Mouse (Mus musculus): ENCODE measurements at regions not wholly inside any gene's neighbourhood (a gene's known extent, or its start where the extent isn't known, plus 50 kb on each side); places are given as distances from the start of the nearest gene placed in this dataset.

DNA sequence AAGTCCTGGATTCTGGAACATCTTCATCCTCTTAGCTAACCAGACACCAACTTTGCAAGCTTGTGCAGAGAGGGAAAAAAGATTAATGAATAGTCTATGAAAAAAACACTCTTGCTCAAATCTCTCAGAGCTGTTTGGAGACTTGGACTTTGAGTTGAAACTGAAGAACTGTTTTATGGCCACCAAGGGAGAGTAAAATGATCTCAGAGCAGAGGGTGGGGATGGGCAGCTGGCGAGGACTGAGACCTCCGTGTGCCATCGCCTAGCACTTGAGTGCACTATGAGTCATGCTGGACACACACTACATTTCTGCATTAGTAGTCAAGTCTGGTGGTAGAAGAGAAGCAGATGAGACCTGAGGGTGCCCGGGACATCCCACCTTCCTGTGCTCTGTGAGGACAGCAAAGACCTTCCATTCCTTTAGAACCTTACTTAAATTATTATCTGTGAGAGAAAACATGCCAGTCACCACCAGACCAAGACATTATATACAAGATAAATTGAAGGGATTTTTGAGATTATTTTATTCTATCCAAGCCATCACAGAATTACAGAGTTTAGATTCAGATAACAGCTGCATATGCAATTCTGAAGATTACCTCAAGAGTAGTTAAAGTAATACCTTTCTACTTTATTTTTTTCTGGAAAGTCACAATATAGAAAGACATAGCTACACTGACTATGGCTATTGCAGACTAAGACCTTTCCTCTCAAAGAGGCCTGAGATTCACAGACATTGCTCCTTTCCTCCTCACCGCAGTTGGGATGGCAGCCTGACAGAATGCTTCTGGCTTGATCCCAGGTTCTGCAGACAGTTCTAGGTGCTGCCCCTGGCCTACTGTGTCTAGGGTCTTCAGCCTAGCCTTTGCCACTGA is 125.0 kb upstream of the Speer4f2 start:
- ATAC-seq (ENCODE audit: insufficient read depth, low FRiP score, low TSS enrichment), result no peak

DNA sequence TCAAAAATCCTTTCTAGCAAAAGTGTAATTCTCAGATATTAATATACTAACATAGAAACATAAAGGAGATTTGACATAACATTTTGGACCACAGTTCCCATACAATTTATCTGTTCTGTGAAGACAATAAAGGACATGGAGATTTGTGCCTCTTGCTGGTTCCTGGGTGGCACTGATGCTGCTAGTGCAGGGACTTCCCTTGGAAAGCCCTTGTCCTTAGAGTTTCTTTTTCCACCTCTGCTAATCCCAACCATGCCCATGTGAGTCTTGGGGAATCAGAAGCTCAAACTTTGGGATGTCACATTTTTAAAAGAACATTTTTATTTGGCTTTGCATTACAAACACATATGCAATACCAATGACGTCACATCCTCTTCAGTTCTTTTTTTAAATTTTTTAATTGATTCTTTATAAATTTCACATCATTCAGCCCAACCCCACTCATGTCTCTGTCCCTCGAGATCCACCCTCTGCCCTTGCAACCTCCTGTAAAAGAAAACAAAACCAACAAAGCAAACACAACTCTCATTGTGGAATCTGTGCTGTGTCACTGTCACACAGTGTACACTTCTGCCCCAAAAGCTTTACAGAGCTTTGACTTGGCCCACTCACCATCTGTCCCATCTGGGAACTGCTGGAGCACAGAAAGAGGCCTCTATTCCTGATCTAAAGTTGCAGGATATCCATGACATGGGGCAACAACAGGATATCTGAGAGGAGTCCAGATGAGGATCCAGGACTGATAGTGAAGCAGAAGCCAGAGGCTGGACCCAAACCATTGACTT is 112.2 kb upstream of the Speer4f2 start:
- no peaks in the 10 kb centered on the region for H3K4me1 ChIP-seq (ENCODE audit: control insufficient read depth, insufficient read depth, low read length)
- DNase-seq (ENCODE audit: low spot score), result no peak
- no peaks in the 10 kb centered on the region for H3K27me3 ChIP-seq (ENCODE audit: control insufficient read depth, insufficient read depth, low read length)
- no peaks in the 10 kb centered on the region for H3K9me3 ChIP-seq (ENCODE audit: control insufficient read depth, low read length)
- H3K4me3 ChIP-seq (ENCODE audit: low read depth, low read length), result no peak overlapping the region
- H3K36me3 ChIP-seq (ENCODE audit: control insufficient read depth, insufficient read depth, low read length), result no peaks in the 10 kb centered on the region
- ATAC-seq (ENCODE audit: insufficient read depth, low FRiP score, low TSS enrichment), result no peak
- no peak overlapping the region for H3K4me2 ChIP-seq (ENCODE audit: low read depth)
- 75% methylated on average over 2 of the region's 2 CpGs for WGBS
- no peak overlapping the region for H3K9ac ChIP-seq (ENCODE audit: low read length)
- no peak overlapping the region for H3K27ac ChIP-seq (ENCODE audit: low read depth, low read length)

More for the DNA sequence above, 125.0 kb upstream of the Speer4f2 start:
- H3K4me1 ChIP-seq (ENCODE audit: control insufficient read depth, insufficient read depth, low read length), result no peaks in the 10 kb centered on the region
- no peaks in the 10 kb centered on the region for H3K27me3 ChIP-seq (ENCODE audit: control insufficient read depth, insufficient read depth, low read length)
- no peak overlapping the region for H3K27ac ChIP-seq (ENCODE audit: low read depth, low read length)
- no peak overlapping the region for H3K4me2 ChIP-seq (ENCODE audit: low read depth)
- no peak overlapping the region for H3K4me3 ChIP-seq (ENCODE audit: low read depth, low read length)
- no peak for DNase-seq (ENCODE audit: low spot score)
- H3K9ac ChIP-seq (ENCODE audit: low read length), result no peak overlapping the region
- 84% methylated on average over 5 of the region's 5 CpGs for WGBS
- H3K9me3 ChIP-seq (ENCODE audit: control insufficient read depth, low read length), result no peaks in the 10 kb centered on the region
- H3K36me3 ChIP-seq (ENCODE audit: control insufficient read depth, insufficient read depth, low read length), result no peaks in the 10 kb centered on the region

DNA sequence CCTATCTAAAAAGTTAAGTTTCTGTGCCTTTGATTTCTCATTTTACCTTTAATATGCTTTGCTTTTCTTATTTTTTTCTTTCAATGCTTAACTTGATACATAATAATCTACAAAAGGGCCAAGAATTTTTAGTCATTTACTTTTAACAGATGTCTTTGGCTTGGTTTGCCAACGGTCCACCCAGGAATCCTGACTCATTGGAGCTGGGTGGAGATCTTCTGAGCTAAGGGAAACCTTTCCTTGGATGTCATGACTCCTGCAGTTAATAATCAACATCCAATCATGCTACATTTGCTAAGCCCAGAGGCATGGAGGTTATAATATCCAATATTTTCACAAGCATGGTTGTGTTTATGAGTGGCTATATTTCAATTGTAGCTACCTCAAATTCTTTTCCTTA is 110.9 kb upstream of the Speer4f2 start:
- 89% methylated on average over 1 of the region's 1 CpGs for WGBS
- Histone ChIP-seq H3K27ac (ENCODE audit: low read depth, low read length) (no peak overlapping the region), H3K9ac (ENCODE audit: low read length) (no peak overlapping the region), H3K27me3 (ENCODE audit: control insufficient read depth, insufficient read depth, low read length) (no peaks in the 10 kb centered on the region), H3K4me1 (ENCODE audit: control insufficient read depth, insufficient read depth, low read length) (no peaks in the 10 kb centered on the region), H3K9me3 (ENCODE audit: control insufficient read depth, low read length) (no peaks in the 10 kb centered on the region), H3K36me3 (ENCODE audit: control insufficient read depth, insufficient read depth, low read length) (no peaks in the 10 kb centered on the region), H3K4me3 (ENCODE audit: low read depth, low read length) (no peak overlapping the region), H3K4me2 (ENCODE audit: low read depth) (no peak overlapping the region)
- no peak for ATAC-seq (ENCODE audit: insufficient read depth, low FRiP score, low TSS enrichment)
- DNase-seq (ENCODE audit: low spot score), result no peak

DNA sequence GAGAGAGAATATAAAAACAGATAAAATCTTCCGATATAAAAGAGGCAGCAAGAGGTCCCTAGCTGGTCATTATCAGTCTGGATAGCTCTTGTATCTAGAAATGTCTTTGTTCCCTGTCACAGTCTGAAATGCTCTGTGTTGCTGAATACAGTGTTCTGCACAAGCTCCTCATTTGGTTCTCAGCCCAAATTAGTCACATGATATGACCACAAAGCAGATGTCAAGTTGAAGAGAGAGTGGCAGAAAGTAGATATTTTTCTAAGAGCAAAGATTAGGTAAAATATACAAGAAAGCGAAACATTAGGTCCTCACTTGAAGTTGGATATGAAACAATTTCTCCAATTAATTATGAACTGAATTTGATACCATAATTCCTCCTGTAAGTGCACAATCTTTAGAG is 101.8 kb upstream of the Speer4f2 start:
- Histone ChIP-seq H3K9ac (ENCODE audit: low read length) (no peak overlapping the region), H3K4me3 (ENCODE audit: low read depth, low read length) (no peak overlapping the region), H3K4me1 (ENCODE audit: control insufficient read depth, insufficient read depth, low read length) (no peaks in the 10 kb centered on the region), H3K4me2 (ENCODE audit: low read depth) (no peak overlapping the region), H3K27me3 (ENCODE audit: control insufficient read depth, insufficient read depth, low read length) (no peaks in the 10 kb centered on the region), H3K9me3 (ENCODE audit: control insufficient read depth, low read length) (no peaks in the 10 kb centered on the region), H3K27ac (ENCODE audit: low read depth, low read length) (no peak overlapping the region), H3K36me3 (ENCODE audit: control insufficient read depth, insufficient read depth, low read length) (no peaks in the 10 kb centered on the region)
- 95% methylated on average over 2 of the region's 2 CpGs for WGBS
- DNase-seq (ENCODE audit: low spot score) (no peak), ATAC-seq (ENCODE audit: insufficient read depth, low FRiP score, low TSS enrichment) (no peak)

DNA sequence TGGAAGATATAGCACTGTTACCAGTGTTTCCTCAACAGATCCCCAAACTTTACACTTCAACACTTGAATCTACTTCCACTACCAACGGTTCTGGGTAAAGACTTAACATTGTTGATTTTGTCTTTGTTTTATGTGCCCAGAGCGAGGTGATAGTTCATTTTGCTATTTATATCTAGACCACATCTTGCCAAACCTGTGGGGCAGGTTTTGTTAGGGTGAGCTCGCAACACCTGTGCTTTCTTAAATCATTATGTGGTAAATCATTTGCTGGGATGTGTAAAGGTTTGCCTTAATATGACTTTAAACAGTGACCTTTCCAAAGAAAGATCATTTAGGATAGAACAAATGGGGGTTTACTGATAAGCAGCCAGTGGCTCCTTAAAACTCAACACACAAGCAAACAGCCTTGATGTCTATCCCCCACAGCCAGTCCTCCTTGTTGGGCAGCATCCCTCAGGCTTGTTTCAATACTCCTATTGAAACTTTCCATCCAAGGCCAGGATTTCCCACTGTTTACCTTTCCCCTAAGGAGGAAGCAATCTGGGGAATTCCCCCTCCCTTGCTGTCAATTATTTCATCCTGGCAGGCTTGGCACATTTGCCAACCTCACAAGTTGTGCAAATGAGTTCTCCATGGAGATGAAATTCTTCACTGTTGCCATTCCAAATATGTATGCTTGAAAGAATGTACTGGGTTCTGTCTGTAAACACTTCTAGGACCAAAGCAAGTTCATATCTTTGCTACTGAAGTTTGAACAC is 101.1 kb upstream of the Speer4f2 start:
- no peak overlapping the region for H3K4me2 ChIP-seq (ENCODE audit: low read depth)
- H3K9ac ChIP-seq (ENCODE audit: low read length), result no peak overlapping the region
- no peaks in the 10 kb centered on the region for H3K4me1 ChIP-seq (ENCODE audit: control insufficient read depth, insufficient read depth, low read length)
- DNase-seq (ENCODE audit: low spot score), result no peak
- H3K9me3 ChIP-seq (ENCODE audit: control insufficient read depth, low read length), result no peaks in the 10 kb centered on the region
- WGBS, result 80% methylated on average over 3 of the region's 3 CpGs
- H3K36me3 ChIP-seq (ENCODE audit: control insufficient read depth, insufficient read depth, low read length), result no peaks in the 10 kb centered on the region
- no peak overlapping the region for H3K4me3 ChIP-seq (ENCODE audit: low read depth, low read length)
- no peak for ATAC-seq (ENCODE audit: insufficient read depth, low FRiP score, low TSS enrichment)
- H3K27ac ChIP-seq (ENCODE audit: low read depth, low read length), result no peak overlapping the region
- no peaks in the 10 kb centered on the region for H3K27me3 ChIP-seq (ENCODE audit: control insufficient read depth, insufficient read depth, low read length)

DNA sequence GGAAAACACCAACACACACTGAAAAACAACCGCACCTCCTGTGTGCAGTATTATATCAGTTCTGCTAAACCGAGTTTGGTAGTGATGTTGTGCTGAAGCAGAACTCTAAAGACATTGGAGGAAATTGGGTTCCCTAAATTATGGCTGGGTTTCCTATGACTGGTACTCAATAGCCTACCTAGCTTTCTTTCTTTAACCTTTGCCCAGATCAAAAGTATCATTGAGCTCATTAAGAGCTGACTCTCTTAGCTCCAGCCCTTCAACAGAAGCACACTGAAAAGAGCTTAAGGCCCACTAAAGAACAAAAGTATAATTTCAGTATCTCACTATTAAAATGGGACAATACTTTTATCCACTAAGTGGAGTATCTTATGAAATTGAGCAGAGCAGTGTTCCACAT is 97.6 kb upstream of the Speer4f2 start:
- 94% methylated on average over 2 of the region's 2 CpGs for WGBS

DNA sequence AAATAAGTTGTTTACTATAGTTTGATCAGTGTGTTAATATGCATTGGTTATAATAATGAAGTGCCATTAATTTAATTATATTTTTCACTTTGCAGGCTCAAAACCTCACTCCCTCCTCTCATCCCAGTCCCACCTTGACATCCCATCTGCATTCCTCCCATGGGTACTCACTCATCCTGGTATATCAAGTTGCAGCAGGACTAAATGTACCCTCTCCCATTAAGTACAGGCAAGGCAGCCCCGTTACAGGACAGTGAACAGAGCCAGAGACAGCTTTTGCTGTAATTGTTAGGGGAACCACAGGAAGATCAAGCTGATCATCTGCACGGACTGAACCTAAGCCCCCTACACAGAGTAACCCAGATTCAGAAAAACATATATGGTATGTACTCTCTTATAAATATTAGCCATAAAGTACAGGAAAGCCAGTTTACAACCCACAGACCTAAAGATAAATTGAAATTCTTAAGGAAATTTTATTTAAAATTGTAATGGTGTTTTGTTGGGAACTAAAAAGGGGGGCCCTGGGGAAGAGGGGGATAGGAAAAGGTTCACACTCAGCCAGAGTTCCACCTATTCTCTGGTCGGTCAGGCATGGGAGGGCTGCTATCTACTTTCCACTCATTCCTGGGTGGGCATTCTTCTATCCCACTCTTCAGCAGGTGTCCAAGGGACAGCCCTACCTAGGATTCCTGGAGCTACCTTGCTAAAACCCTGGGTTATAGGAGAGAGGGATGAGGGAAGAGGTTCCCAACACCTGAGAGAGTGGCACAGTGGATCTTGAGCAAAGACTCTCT is 96.0 kb upstream of the Speer4f2 start:
- DNase-seq (ENCODE audit: low spot score), result no peak
- H3K9me3 ChIP-seq (ENCODE audit: control insufficient read depth, low read length), result no peaks in the 10 kb centered on the region
- H3K4me3 ChIP-seq (ENCODE audit: low read depth, low read length), result no peak overlapping the region
- no peaks in the 10 kb centered on the region for H3K27me3 ChIP-seq (ENCODE audit: control insufficient read depth, insufficient read depth, low read length)
- WGBS, result 87% methylated on average over 3 of the region's 3 CpGs
- no peak overlapping the region for H3K9ac ChIP-seq (ENCODE audit: low read length)
- H3K4me2 ChIP-seq (ENCODE audit: low read depth), result no peak overlapping the region
- H3K27ac ChIP-seq (ENCODE audit: low read depth, low read length), result no peak overlapping the region
- no peaks in the 10 kb centered on the region for H3K36me3 ChIP-seq (ENCODE audit: control insufficient read depth, insufficient read depth, low read length)
- no peak for ATAC-seq (ENCODE audit: insufficient read depth, low FRiP score, low TSS enrichment)
- no peaks in the 10 kb centered on the region for H3K4me1 ChIP-seq (ENCODE audit: control insufficient read depth, insufficient read depth, low read length)

More for the DNA sequence above, 97.6 kb upstream of the Speer4f2 start:
- no peak overlapping the region for H3K27ac ChIP-seq (ENCODE audit: low read depth, low read length)
- no peaks in the 10 kb centered on the region for H3K27me3 ChIP-seq (ENCODE audit: control insufficient read depth, insufficient read depth, low read length)
- no peak for ATAC-seq (ENCODE audit: insufficient read depth, low FRiP score, low TSS enrichment)
- no peak overlapping the region for H3K4me3 ChIP-seq (ENCODE audit: low read depth, low read length)
- H3K9ac ChIP-seq (ENCODE audit: low read length), result no peak overlapping the region
- H3K4me2 ChIP-seq (ENCODE audit: low read depth), result no peak overlapping the region
- no peaks in the 10 kb centered on the region for H3K4me1 ChIP-seq (ENCODE audit: control insufficient read depth, insufficient read depth, low read length)
- no peaks in the 10 kb centered on the region for H3K9me3 ChIP-seq (ENCODE audit: control insufficient read depth, low read length)
- H3K36me3 ChIP-seq (ENCODE audit: control insufficient read depth, insufficient read depth, low read length), result no peaks in the 10 kb centered on the region
- DNase-seq (ENCODE audit: low spot score), result no peak

DNA sequence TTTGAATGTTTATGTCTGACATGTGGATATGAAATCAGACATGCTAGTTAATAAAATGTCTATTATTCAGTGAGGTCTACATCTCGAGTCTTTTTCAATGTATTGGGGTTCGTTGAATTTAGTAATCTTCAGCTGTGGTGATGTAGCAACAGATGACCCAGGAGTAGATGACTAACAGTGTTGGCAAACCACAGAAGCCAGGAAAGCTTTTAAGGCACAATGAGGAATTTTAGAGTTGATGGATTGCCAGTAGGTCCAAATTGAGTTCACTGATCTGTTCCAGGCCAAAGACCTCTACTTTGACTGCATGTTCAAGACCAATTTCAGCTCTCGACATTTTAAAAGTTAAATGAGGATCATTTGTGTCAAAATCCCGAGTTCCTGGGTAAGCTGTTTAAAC is 92.8 kb upstream of the Speer4f2 start:
- Histone ChIP-seq H3K9me3 (ENCODE audit: control insufficient read depth, low read length) (no peaks in the 10 kb centered on the region), H3K36me3 (ENCODE audit: control insufficient read depth, insufficient read depth, low read length) (no peaks in the 10 kb centered on the region), H3K27ac (ENCODE audit: low read depth, low read length) (no peak overlapping the region), H3K27me3 (ENCODE audit: control insufficient read depth, insufficient read depth, low read length) (no peaks in the 10 kb centered on the region), H3K9ac (ENCODE audit: low read length) (no peak overlapping the region), H3K4me1 (ENCODE audit: control insufficient read depth, insufficient read depth, low read length) (no peaks in the 10 kb centered on the region), H3K4me2 (ENCODE audit: low read depth) (no peak overlapping the region), H3K4me3 (ENCODE audit: low read depth, low read length) (no peak overlapping the region)
- no peak for ATAC-seq (ENCODE audit: insufficient read depth, low FRiP score, low TSS enrichment)
- no peak for DNase-seq (ENCODE audit: low spot score)
- WGBS, result 83% methylated on average over 4 of the region's 4 CpGs
